Mouse (Mus musculus) heart, postnatal 0 days (tissue): ENCODE measurements around the gene Abcc8. TPM values are rescaled to one million over a fixed set of nuclear protein-coding genes. Genes with fewer than 3 reads are reported as not detected.

Experiments
- ATAC-seq: fragments of 200-750 bp; cut with Nextera tagmentation; 2 replicates; pipeline ENCODE4 v1.8.0; 2017; ENCODE audit warnings: low read depth, moderate number of reproducible peaks, moderate library complexity; ENCODE audit not compliant: insufficient read depth
- DNase-seq: peaks from one replicate; pipeline ENCODE4 v3.0.0-alpha.2; 2016; ENCODE audit warnings: low spot score
- H3K27ac ChIP-seq: fragments of 300-500 bp; sonication (generic); 2 replicates; pipeline ENCODE4 v1.5.1; 2014; ENCODE audit warnings: low read depth, mild to moderate bottlenecking
- H3K27me3 ChIP-seq: fragments of 300-500 bp; sonication (generic); 2 replicates; pipeline ENCODE4 v1.6.1; 2014; ENCODE audit warnings: low read length, mixed read lengths; ENCODE audit not compliant: control insufficient read depth, insufficient read depth
- H3K36me3 ChIP-seq: fragments of 300-500 bp; sonication (generic); replicated peaks from 2 replicates; pipeline ENCODE4 v1.6.1; 2014; ENCODE audit warnings: low read length, mixed read lengths; ENCODE audit not compliant: control insufficient read depth, insufficient read depth
- H3K4me1 ChIP-seq: fragments of 300-500 bp; sonication (generic); 2 replicates; pipeline ENCODE4 v1.6.1; 2014; ENCODE audit warnings: antibody characterized with exemption; ENCODE audit not compliant: control insufficient read depth, insufficient read depth
- H3K4me2 ChIP-seq: fragments of 300-500 bp; sonication (generic); 2 replicates; pipeline ENCODE4 v1.6.1; 2014; ENCODE audit warnings: low read depth, mild to moderate bottlenecking, low read length, moderate library complexity
- H3K4me3 ChIP-seq: fragments of 300-500 bp; sonication (generic); 2 replicates; pipeline ENCODE4 v1.5.1; 2014; ENCODE audit warnings: low read depth, low read length
- H3K9ac ChIP-seq: fragments of 300-500 bp; sonication (generic); replicated peaks from 2 replicates; pipeline ENCODE4 v1.6.1; 2014; ENCODE audit warnings: low read depth, low read length, mixed read lengths
- H3K9me3 ChIP-seq: fragments of 300-500 bp; sonication (generic); replicated peaks from 2 replicates; pipeline ENCODE4 v1.6.1; 2016; ENCODE audit warnings: low read length; ENCODE audit not compliant: control insufficient read depth
- CTCF ChIP-seq: IDR thresholded peaks from 2 replicates; pipeline ENCODE4 v1.5.1; 2016; ENCODE audit warnings: antibody characterized with exemption, control low read depth, low read depth
- EP300 ChIP-seq: IDR thresholded peaks from 2 replicates; pipeline ENCODE4 v1.6.1; 2016; ENCODE audit warnings: antibody characterized with exemption, low read depth
- WGBS: fragments of 180-500 bp; shearing (Covaris S2); extraction: QIAGEN DNeasy Blood & Tissue Kit; methylation state at CpG from one replicate; pipeline ENCODE4 v1.1.7; 2014; 5-methylcytosine and 5-hydroxymethylcytosine counted together
- polyA plus RNA-seq: library from polyadenylated mRNA; unstranded; fragments of >200 nt; fragmentation: Nextera tagmentation; extraction: Ambion mirVana; gene quantifications from 2 replicates; pipeline ENCODE4 v1.2.1, GENCODE M21; 2015
- total RNA-seq: library from RNA; depleted of rRNA; stranded (reverse); fragments of >200 nt; gene quantifications from 2 replicates; pipeline ENCODE4 v1.2.3, GENCODE M21; 2014; ENCODE audit warnings: low replicate concordance

Abcc8 gene
- total and polyA plus RNA-seq, 2 experiments from 2014 or later = 29.6 to 46.7 TPM

DNA sequence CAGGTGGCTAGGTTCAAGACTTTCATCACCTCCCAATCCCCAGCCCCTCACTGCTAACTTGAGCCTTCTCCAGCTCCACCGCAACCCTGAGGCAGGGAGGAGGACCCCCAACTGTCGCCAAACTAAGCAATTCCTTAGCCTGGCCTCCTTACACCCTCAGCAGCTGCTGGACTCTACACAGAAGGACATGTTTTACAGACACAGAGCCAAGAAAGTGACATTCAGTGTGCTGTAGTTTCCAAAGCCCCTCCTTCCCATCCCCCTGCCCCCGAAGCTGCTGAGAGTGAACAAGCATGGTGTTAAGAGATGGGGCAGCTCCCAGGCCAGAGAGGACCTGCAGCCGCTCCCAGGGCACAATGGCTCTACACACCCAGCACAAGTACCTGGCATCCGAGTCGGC lies 55.4 kb downstream of the Abcc8 start:
- Histone ChIP-seq H3K4me1 (peaks cover 13% of the 10 kb centered on the region), H3K27me3 (no peaks in the 10 kb centered on the region), H3K27ac (0 out of 2 replicates have a peak overlapping the region, but pooled peaks have one; percentile 55), H3K9me3 (0 out of 2 replicates have a peak, but pooled peaks cover 4% of the 10 kb centered on the region), H3K4me3 (no peak overlapping the region), H3K36me3 (peaks cover 15% of the 10 kb centered on the region), H3K9ac (no peak overlapping the region; the same call in 1 of the 2 replicates), H3K4me2 (no peak overlapping the region)
- TF ChIP-seq EP300 (no peak), CTCF (no peak)
- WGBS = 64% methylated on average over 6 of the region's 6 CpGs
- no peak for DNase-seq
- ATAC-seq = no peak

DNA sequence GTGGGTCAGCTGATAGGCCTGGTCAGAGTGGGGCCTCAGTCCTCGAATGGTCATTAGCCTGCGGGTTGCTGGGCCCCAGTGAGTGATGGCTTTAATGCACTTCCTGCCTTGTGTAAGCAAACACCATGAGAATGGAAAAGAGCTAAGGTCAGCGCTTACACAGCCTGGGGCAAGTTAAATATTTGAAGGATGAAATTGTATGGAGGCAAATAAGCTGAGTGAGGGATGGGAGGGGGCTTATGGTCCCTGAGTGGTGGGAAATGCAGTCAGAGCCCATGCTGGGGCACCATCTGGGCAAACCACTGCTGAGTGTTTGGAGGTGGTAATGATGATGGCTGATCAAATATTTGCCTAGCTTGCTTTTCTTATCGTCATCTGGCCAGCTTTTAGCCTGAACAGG lies 56.9 kb downstream of the Abcc8 start:
- peaks cover 13% of the 10 kb centered on the region for H3K4me1 ChIP-seq
- DNase-seq (no peak), ATAC-seq (no peak)
- H3K9ac ChIP-seq = no peak overlapping the region
- H3K9me3 ChIP-seq = 0 out of 2 replicates have a peak, but pooled peaks cover 4% of the 10 kb centered on the region
- H3K4me2 ChIP-seq = no peak overlapping the region
- WGBS = 70% methylated on average over 4 of the region's 4 CpGs
- TF ChIP-seq CTCF (no peak), EP300 (no peak)
- no peak overlapping the region for H3K27ac ChIP-seq
- no peaks in the 10 kb centered on the region for H3K27me3 ChIP-seq
- no peak overlapping the region for H3K4me3 ChIP-seq
- H3K36me3 ChIP-seq = peaks cover 20% of the 10 kb centered on the region

DNA sequence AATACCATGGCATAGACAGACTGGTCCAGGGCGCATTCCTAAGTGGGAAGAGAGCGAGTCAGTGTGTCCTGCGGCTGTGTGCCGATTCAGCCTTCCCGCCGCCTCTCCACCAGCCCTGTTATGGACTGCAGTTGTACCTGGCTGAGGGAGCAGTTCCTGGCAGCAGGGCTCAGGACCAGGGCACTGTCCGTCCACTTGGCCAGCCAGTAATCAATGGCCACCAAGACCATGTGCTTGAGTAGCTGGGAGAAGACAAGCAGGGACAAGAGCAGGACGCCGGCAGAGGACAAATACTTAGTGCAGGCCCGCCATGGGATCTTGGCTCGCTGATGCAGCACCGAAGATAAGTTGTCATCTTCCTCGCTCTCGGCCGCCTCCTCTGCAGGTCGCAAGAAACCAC lies 62.8 kb downstream of the Abcc8 start:
- Histone ChIP-seq H3K4me1 (peaks cover 51% of the 10 kb centered on the region), H3K27me3 (no peaks in the 10 kb centered on the region), H3K9me3 (no peaks in the 10 kb centered on the region), H3K4me3 (no peak overlapping the region), H3K4me2 (no peak overlapping the region), H3K36me3 (peaks cover 13% of the 10 kb centered on the region; the same call in 1 of the 2 replicates), H3K27ac (peak overlapping the region; percentile 26; the same call in 1 of the 2 replicates), H3K9ac (no peak overlapping the region)
- TF ChIP-seq EP300 (no peak), CTCF (no peak)
- WGBS = 63% methylated on average over 16 of the region's 16 CpGs
- no peak for ATAC-seq
- no peak for DNase-seq

DNA sequence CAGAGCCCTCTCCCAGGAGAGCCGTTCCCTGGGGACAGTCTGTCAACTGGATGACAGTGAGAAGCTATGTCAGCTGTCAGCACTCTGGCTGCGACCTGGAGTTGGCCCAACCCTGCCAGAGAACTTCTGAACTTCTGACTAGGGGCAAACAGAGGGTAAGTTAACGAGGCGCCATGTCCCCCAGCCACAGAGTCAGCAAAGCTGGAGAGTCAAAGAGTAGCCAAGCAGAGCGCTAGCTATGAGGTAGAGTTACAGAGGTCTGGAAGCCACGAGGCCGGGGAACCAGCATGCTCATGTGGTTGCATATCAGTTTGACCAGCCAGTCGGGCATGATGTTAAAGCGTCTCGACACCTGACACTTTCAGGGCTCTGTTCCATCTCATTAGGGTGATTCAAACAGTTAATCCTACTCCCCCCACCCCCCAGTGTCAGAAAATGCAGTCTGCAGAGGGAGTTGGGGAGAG lies 63.7 kb downstream of the Abcc8 start:
- Histone ChIP-seq H3K36me3 (0 out of 2 replicates have a peak, but pooled peaks cover 5% of the 10 kb centered on the region), H3K4me1 (peaks cover 58% of the 10 kb centered on the region), H3K27ac (peak overlapping the region; percentile 80), H3K4me3 (no peak overlapping the region), H3K9me3 (no peaks in the 10 kb centered on the region), H3K9ac (no peak overlapping the region), H3K4me2 (no peak overlapping the region), H3K27me3 (no peaks in the 10 kb centered on the region)
- TF ChIP-seq CTCF (no peak), EP300 (peak; percentile 90)
- WGBS = 19% methylated on average over 10 of the region's 10 CpGs
- ATAC-seq (peak; percentile 75), DNase-seq (peak; percentile 65)

DNA sequence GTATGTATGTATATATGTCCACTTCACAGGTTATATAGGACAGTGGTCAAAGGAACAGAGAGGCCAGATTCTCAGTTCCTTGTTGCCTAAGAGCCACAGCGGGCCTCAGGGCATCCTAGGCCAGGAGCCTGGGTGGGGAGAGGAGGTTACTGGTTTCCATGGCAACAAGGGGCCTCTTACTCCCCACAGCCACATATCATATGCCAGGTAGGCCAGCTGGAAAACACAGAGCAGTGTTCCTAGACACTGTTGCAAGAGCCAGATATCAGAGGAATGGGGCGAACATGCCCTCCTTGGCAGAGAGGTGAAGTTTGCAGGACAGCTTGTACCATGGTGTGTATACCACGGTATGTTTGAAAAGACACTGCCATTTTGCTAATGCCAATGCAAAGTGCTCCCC lies 66.4 kb downstream of the Abcc8 start:
- Histone ChIP-seq H3K9ac (no peak overlapping the region), H3K4me2 (no peak overlapping the region), H3K4me1 (peaks cover 63% of the 10 kb centered on the region), H3K27me3 (no peaks in the 10 kb centered on the region), H3K9me3 (no peaks in the 10 kb centered on the region), H3K27ac (peak overlapping the region; percentile 34; the same call in 1 of the 2 replicates), H3K4me3 (no peak overlapping the region), H3K36me3 (no peaks in the 10 kb centered on the region)
- DNase-seq = no peak
- ATAC-seq = no peak
- no peak for TF ChIP-seq EP300
- no peak for TF ChIP-seq CTCF
- WGBS = 54% methylated on average over 3 of the region's 3 CpGs

DNA sequence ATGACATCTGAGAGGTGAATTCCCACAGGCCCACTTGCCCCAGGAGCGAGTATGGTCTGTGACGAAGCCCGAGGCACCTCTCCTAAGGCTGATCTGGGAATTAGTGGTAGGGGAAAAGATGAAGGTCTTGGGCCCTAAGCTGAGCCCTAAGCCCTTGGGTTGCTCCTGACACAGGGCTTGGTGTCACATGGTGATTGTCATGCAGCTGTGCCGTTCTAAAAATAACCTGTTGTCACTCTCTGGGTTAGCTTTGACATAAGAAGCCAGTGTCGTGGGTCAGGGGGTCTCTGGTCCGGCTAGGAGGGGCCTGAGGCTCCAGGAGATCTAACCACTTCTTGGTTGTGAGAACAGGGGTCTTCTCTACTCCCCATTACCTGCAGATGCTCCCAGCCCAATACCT lies 67.9 kb downstream of the Abcc8 start:
- Histone ChIP-seq H3K36me3 (no peaks in the 10 kb centered on the region), H3K9ac (no peak overlapping the region), H3K9me3 (no peaks in the 10 kb centered on the region), H3K27me3 (no peaks in the 10 kb centered on the region), H3K4me2 (no peak overlapping the region), H3K4me1 (peaks cover 59% of the 10 kb centered on the region), H3K27ac (peak overlapping the region; percentile 76), H3K4me3 (no peak overlapping the region)
- no peak for TF ChIP-seq CTCF
- TF ChIP-seq EP300 = no peak
- peak; percentile 66 for ATAC-seq
- DNase-seq = peak; percentile 61
- WGBS = 24% methylated on average over 6 of the region's 6 CpGs
